8 mouse cellular contexts compared by ENCODE assay signal in genomic region chr9:61947402-61948346, GRCm38 (mm10). TPM values are rescaled to one million over a fixed set of nuclear protein-coding genes. Genes with fewer than 3 reads are reported as not detected.
DNase-seq lines count a peak whose midpoint lies in the region; ATAC-seq and TF ChIP-seq lines count a peak whose summit lies in the region.

No protein-coding gene starts in this region.

- H3K4me1 ChIP-seq in cerebellum, adult 2 months (ENCODE audit: control insufficient read depth, insufficient read depth, low read length), result no peaks in the 10 kb centered on the region
- H3K4me1 ChIP-seq in forebrain, postnatal 0 days (ENCODE audit: insufficient read depth), result peaks cover 4% of the 10 kb centered on the region; the same call in 1 of the 2 replicates

- TF ChIP-seq CTCF in cerebellum, adult 2 months (IDR thresholded peaks at IDR 0.05; ENCODE audit: borderline replicate concordance, insufficient read depth, low read depth, low read length), result peak; percentile 91
- peak; percentile 96 for TF ChIP-seq CTCF in forebrain, postnatal 0 days (IDR thresholded peaks at IDR 0.05; ENCODE audit: low read depth)

- peak; percentile 87 for ATAC-seq in forebrain, postnatal 0 days
- peak; percentile 88 to 94 for ATAC-seq in hematopoietic stem cell, adult 5-6 weeks (replicated peaks in 1 of 2; ENCODE audit: insufficient read depth in 1 of 2, low FRiP score in 2 of 2, low TSS enrichment in 1 of 2, low read depth in 1 of 2, poor library complexity in 2 of 2, severe bottlenecking in 2 of 2)

- H3K27me3 ChIP-seq in cerebellum, adult 2 months (ENCODE audit: control insufficient read depth, insufficient read depth, low read length), result no peaks in the 10 kb centered on the region
- no peaks in the 10 kb centered on the region for H3K27me3 ChIP-seq in forebrain, postnatal 0 days (ENCODE audit: insufficient read depth, low read length)

- peak overlapping the region; percentile 63 for H3K4me3 ChIP-seq in cerebellum, adult 2 months (replicated peaks; ENCODE audit: insufficient read depth, low read depth, low read length)
- peak overlapping the region; percentile 70 for H3K4me3 ChIP-seq in forebrain, postnatal 0 days (ENCODE audit: low read depth, low read length)

- TF ChIP-seq POLR2A in cerebellum, adult 2 months (IDR thresholded peaks at IDR 0.05; ENCODE audit: borderline replicate concordance, insufficient read depth, low read length), result no peak

- peak overlapping the region; percentile 100 for H3K4me2 ChIP-seq in forebrain, postnatal 0 days (ENCODE audit: low read depth)

- peak; percentile 89 for DNase-seq in NIH3T3 (ENCODE audit: low read depth)
- peak; percentile 74 to 77 for DNase-seq in cerebellum, adult 2 months
- DNase-seq in forebrain, postnatal 0 days, result peak; percentile 93
- peak; percentile 79 to 85 for DNase-seq in layer of hippocampus, postnatal 10 days (ENCODE audit: low spot score in 2 of 2)
- DNase-seq in lung, postnatal 10 days, result peak; percentile 83
- peak; percentile 96 for DNase-seq in retina, embryonic 14.5 days (ENCODE audit: low spot score)
- DNase-seq in thymus, postnatal 36 days, result peak; percentile 74 to 78

- 7% methylated on average over 24 of the region's 24 CpGs for WGBS in cerebellum, adult 2 months
- 7% methylated on average over 24 of the region's 24 CpGs for WGBS in forebrain, postnatal 0 days

- H3K9me3 ChIP-seq in forebrain, postnatal 0 days (ENCODE audit: low read length), result no peaks in the 10 kb centered on the region

- H3K36me3 ChIP-seq in forebrain, postnatal 0 days (ENCODE audit: insufficient read depth), result no peaks in the 10 kb centered on the region

- H3K27ac ChIP-seq in cerebellum, adult 2 months (ENCODE audit: insufficient read depth, low read length), result no peak overlapping the region
- no peak overlapping the region for H3K27ac ChIP-seq in forebrain, postnatal 0 days (ENCODE audit: low read depth, low read length)

- H3K9ac ChIP-seq in forebrain, postnatal 0 days, result peak overlapping the region; percentile 41

RNA-seq across cellular contexts. Expression of gene Kif23, which starts 1.1 kb away (rescaled TPM):
- 0.56 and 0.68 TPM in 2 replicates for polyA plus RNA-seq in cerebellum, adult 2 months (2012; rRNA removed)
- total RNA-seq in forebrain, postnatal 0 days (2014; rRNA removed), result 6.7 and 8.1 TPM in 2 replicates
- polyA plus RNA-seq in forebrain, postnatal 0 days (2015; fragmentation: Nextera tagmentation; extraction: Ambion mirVana), result 8.2 and 8.3 TPM in 2 replicates
- total RNA-seq in hematopoietic stem cell, adult 5-6 weeks (2017), result 142 and 175 TPM in 2 replicates
- total RNA-seq in layer of hippocampus, postnatal 10 days (2021), result 10 to 100 TPM in 1 of 2 experiments, 1 to 10 TPM in 1; 7.4 to 11.1 TPM

RNA-seq across cellular contexts. Expression of gene Rplp1, which starts 33.3 kb away (rescaled TPM):
- polyA plus RNA-seq in cerebellum, adult 2 months (2012; rRNA removed), result 2,556 and 2,566 TPM in 2 replicates
- 3,281 and 3,879 TPM in 2 replicates for total RNA-seq in forebrain, postnatal 0 days (2014; rRNA removed)
- 995 and 1,414 TPM in 2 replicates for polyA plus RNA-seq in forebrain, postnatal 0 days (2015; fragmentation: Nextera tagmentation; extraction: Ambion mirVana)
- 4,785 and 5,477 TPM in 2 replicates for total RNA-seq in hematopoietic stem cell, adult 5-6 weeks (2017)
- total RNA-seq in layer of hippocampus, postnatal 10 days (2021), result 1,000 to 10,000 TPM; 1,537 to 1,633 TPM

Comparison
In these comparisons a context has a peak if more than half of its experiments do, and no peak if none do; other contexts are left out.
1. RNA of gene Kif23, which starts 1.1 kb away (total RNA-seq): 142 to 175 TPM in hematopoietic stem cell, adult 5-6 weeks; 7.4 to 11.1 TPM in layer of hippocampus, postnatal 10 days and 6.7 to 8.1 TPM in forebrain, postnatal 0 days; every median in the first group is over 10 times any median in the second.
2. Peak in every context shown above with its lines, with median percentiles within 50 percentile points of each other: DNase-seq.